8 mouse cellular contexts compared by ENCODE assay signal in genomic region chrX:106186713-106187649, GRCm38 (mm10). TPM values are rescaled to one million over a fixed set of nuclear protein-coding genes. Genes with fewer than 3 reads are reported as not detected.
DNase-seq lines count a peak whose midpoint lies in the region; ATAC-seq and TF ChIP-seq lines count a peak whose summit lies in the region.

Gene Pgk1 (plus strand): TSS chrX:106187100.

- peak within 1 kb of the TSS; percentile 69 for H3K4me3 ChIP-seq in heart, embryonic 12.5 days
- peak within 1 kb of the TSS; percentile 38 for H3K4me3 ChIP-seq in kidney, postnatal 0 days (replicated peaks; ENCODE audit: low read depth, low read length)
- peak within 1 kb of the TSS; percentile 61 for H3K4me3 ChIP-seq in liver, embryonic 11.5 days (ENCODE audit: low read depth, low read length)
- peak within 1 kb of the TSS; percentile 42 for H3K4me3 ChIP-seq in stomach, embryonic 14.5 days (ENCODE audit: low read depth, low read length)

- TF ChIP-seq CTCF in kidney, postnatal 0 days (IDR thresholded peaks at IDR 0.05; ENCODE audit: low read depth) = peak; percentile 14; the same call in 1 of the 2 replicates

- WGBS in heart, embryonic 12.5 days = 8% methylated on average over 53 of the region's 55 CpGs
- WGBS in kidney, postnatal 0 days = 22% methylated on average over 55 of the region's 55 CpGs
- 12% methylated on average over 54 of the region's 55 CpGs for WGBS in liver, embryonic 11.5 days
- 16% methylated on average over 51 of the region's 55 CpGs for WGBS in stomach, embryonic 14.5 days

- H3K36me3 ChIP-seq in heart, embryonic 12.5 days = peaks cover 4% of the 10 kb centered on the region; the same call in 1 of the 2 replicates
- no peaks in the 10 kb centered on the region for H3K36me3 ChIP-seq in kidney, postnatal 0 days (ENCODE audit: insufficient read depth, low read length)
- H3K36me3 ChIP-seq in liver, embryonic 11.5 days (ENCODE audit: control insufficient read depth, insufficient read depth, low read length) = no peaks in the 10 kb centered on the region; the same call in 1 of the 2 replicates
- H3K36me3 ChIP-seq in stomach, embryonic 14.5 days (ENCODE audit: control insufficient read depth, insufficient read depth, low read length) = no peaks in the 10 kb centered on the region

- H3K4me2 ChIP-seq in heart, embryonic 12.5 days = peak within 1 kb of the TSS; percentile 73
- peak within 1 kb of the TSS; percentile 62 for H3K4me2 ChIP-seq in kidney, postnatal 0 days (ENCODE audit: low read length)
- H3K4me2 ChIP-seq in liver, embryonic 11.5 days = peak within 1 kb of the TSS; percentile 68
- H3K4me2 ChIP-seq in stomach, embryonic 14.5 days (replicated peaks; ENCODE audit: low read depth, low read length) = peak within 1 kb of the TSS; percentile 54

- peak; percentile 99 for ATAC-seq in erythroid progenitor cell, adult 5-6 weeks (replicated peaks; ENCODE audit: low FRiP score, poor library complexity, severe bottlenecking)
- ATAC-seq in heart, embryonic 12.5 days (ENCODE audit: insufficient number of reproducible peaks, low FRiP score) = peak; percentile 95
- peak; percentile 99 for ATAC-seq in kidney, postnatal 0 days (replicated peaks; ENCODE audit: low FRiP score, low read depth)
- ATAC-seq in liver, embryonic 11.5 days (replicated peaks; ENCODE audit: low FRiP score) = peak; percentile 96
- ATAC-seq in stomach, embryonic 14.5 days (ENCODE audit: insufficient number of reproducible peaks, insufficient read depth, low FRiP score, low read depth) = peak; percentile 98

- H3K9me3 ChIP-seq in heart, embryonic 12.5 days (replicated peaks) = no peaks in the 10 kb centered on the region
- H3K9me3 ChIP-seq in kidney, postnatal 0 days (replicated peaks; ENCODE audit: low read length) = no peaks in the 10 kb centered on the region
- no peaks in the 10 kb centered on the region for H3K9me3 ChIP-seq in liver, embryonic 11.5 days (ENCODE audit: control insufficient read depth, low read length)
- H3K9me3 ChIP-seq in stomach, embryonic 14.5 days (ENCODE audit: control insufficient read depth, low read depth, low read length) = no peaks in the 10 kb centered on the region

- H3K27ac ChIP-seq in heart, embryonic 12.5 days (ENCODE audit: poor library complexity, severe bottlenecking) = peak within 1 kb of the TSS; percentile 90
- H3K27ac ChIP-seq in kidney, postnatal 0 days = peak within 1 kb of the TSS; percentile 80
- peak within 1 kb of the TSS; percentile 73 for H3K27ac ChIP-seq in liver, embryonic 11.5 days (ENCODE audit: low read depth, low read length)
- H3K27ac ChIP-seq in stomach, embryonic 14.5 days (ENCODE audit: low read length) = peak within 1 kb of the TSS; percentile 86

- DNase-seq in CD4-positive helper T cell, adult 2 months (ENCODE audit: low read depth, low spot score) = peak; percentile 95
- peak; percentile 92 for DNase-seq in brain, embryonic 18.5 days (ENCODE audit: low read depth, low spot score)
- peak; percentile 94 for DNase-seq in kidney, postnatal 0 days (ENCODE audit: low spot score)
- peak; percentile 91 for DNase-seq in liver, embryonic 11.5 days (ENCODE audit: low spot score)
- DNase-seq in naive thymus-derived CD4-positive, alpha-beta T cell, adult 2 months (ENCODE audit: low read depth) = peak; percentile 92

- 0 out of 2 replicates have a peak, but pooled peaks cover 13% of the 10 kb centered on the region for H3K4me1 ChIP-seq in heart, embryonic 12.5 days (replicated peaks)
- no peaks in the 10 kb centered on the region; the same call in none of the 2 replicates for H3K4me1 ChIP-seq in kidney, postnatal 0 days (replicated peaks; ENCODE audit: insufficient read depth, low read length)
- H3K4me1 ChIP-seq in liver, embryonic 11.5 days (replicated peaks; ENCODE audit: control insufficient read depth, insufficient read depth, low read length) = peaks cover 3% of the 10 kb centered on the region; the same call in 1 of the 2 replicates
- H3K4me1 ChIP-seq in stomach, embryonic 14.5 days (ENCODE audit: control insufficient read depth, insufficient read depth, low read length) = no peaks in the 10 kb centered on the region

- H3K27me3 ChIP-seq in heart, embryonic 12.5 days (replicated peaks) = no peaks in the 10 kb centered on the region
- H3K27me3 ChIP-seq in kidney, postnatal 0 days (ENCODE audit: insufficient read depth, low read length) = no peaks in the 10 kb centered on the region
- peaks cover 3% of the 10 kb centered on the region for H3K27me3 ChIP-seq in liver, embryonic 11.5 days (replicated peaks; ENCODE audit: control insufficient read depth, insufficient read depth, low read length)
- H3K27me3 ChIP-seq in stomach, embryonic 14.5 days (ENCODE audit: control insufficient read depth, insufficient read depth, low read length) = no peaks in the 10 kb centered on the region

- peak within 1 kb of the TSS; percentile 89 for H3K9ac ChIP-seq in heart, embryonic 12.5 days
- H3K9ac ChIP-seq in kidney, postnatal 0 days (ENCODE audit: low read depth, low read length) = peak within 1 kb of the TSS; percentile 53
- H3K9ac ChIP-seq in liver, embryonic 11.5 days (ENCODE audit: low read depth, low read length) = peak within 1 kb of the TSS; percentile 76
- H3K9ac ChIP-seq in stomach, embryonic 14.5 days (replicated peaks; ENCODE audit: low read depth, low read length) = peak within 1 kb of the TSS; percentile 45

RNA-seq across cellular contexts. Expression of gene Pgk1, which starts in this region (rescaled TPM):
- total RNA-seq in erythroid progenitor cell, adult 5-6 weeks (2015; ENCODE audit: low replicate concordance) = 54.1 and 54.5 TPM in 2 replicates
- total RNA-seq in erythroid progenitor cell, adult 5-6 weeks (2017; ENCODE audit: low replicate concordance) = 28.2 and 28.8 TPM in 2 replicates
- 680 and 691 TPM in 2 replicates for polyA plus RNA-seq in heart, embryonic 12.5 days (2016; fragmentation: Nextera tagmentation; extraction: Ambion mirVana)
- polyA plus RNA-seq in kidney, postnatal 0 days (2015; fragmentation: Nextera tagmentation; extraction: Ambion mirVana) = 280 and 296 TPM in 2 replicates
- 586 and 640 TPM in 2 replicates for polyA plus RNA-seq in liver, embryonic 11.5 days (2014; fragmentation: Nextera tagmentation; extraction: Ambion mirVana)
- polyA plus RNA-seq in stomach, embryonic 14.5 days (2014; fragmentation: Nextera tagmentation; extraction: Ambion mirVana) = 345 and 357 TPM in 2 replicates

Comparison
In these comparisons a context has a peak if more than half of its experiments do, and no peak if none do; other contexts are left out.
1. Peak in every context shown above with its lines: DNase-seq, ATAC-seq, H3K4me3 ChIP-seq and H3K27ac ChIP-seq.